Mouse (Mus musculus) intestine, embryonic 16.5 days (tissue): Measurements from ENCODE around the gene Cnbp. TPM values are rescaled to one million over a fixed set of nuclear protein-coding genes. Genes with fewer than 3 reads are reported as not detected.

Experiments
- ATAC-seq: fragments of 200-750 bp; cut with Nextera tagmentation; 2 replicates; pipeline ENCODE4 v1.8.0; 2017; ENCODE audit warnings: moderate TSS enrichment, moderate library complexity
- H3K27ac ChIP-seq: fragments of 300-500 bp; sonication (generic); 2 replicates; pipeline ENCODE4 v1.5.1; 2014; ENCODE audit warnings: mild to moderate bottlenecking, low read length
- H3K27me3 ChIP-seq: fragments of 300-500 bp; sonication (generic); replicated peaks from 2 replicates; pipeline ENCODE4 v1.6.1; 2014; ENCODE audit warnings: low read length, control low read depth, mixed read lengths; ENCODE audit not compliant: control insufficient read depth, insufficient read depth
- H3K36me3 ChIP-seq: fragments of 300-500 bp; sonication (generic); 2 replicates; pipeline ENCODE4 v1.6.1; 2014; ENCODE audit warnings: low read length, control low read depth; ENCODE audit not compliant: control insufficient read depth, insufficient read depth
- H3K4me1 ChIP-seq: fragments of 300-500 bp; sonication (generic); 2 replicates; pipeline ENCODE4 v1.6.1; 2014; ENCODE audit warnings: low read length, control low read depth, mixed read lengths; ENCODE audit not compliant: control insufficient read depth, insufficient read depth
- H3K4me2 ChIP-seq: fragments of 300-500 bp; sonication (generic); 2 replicates; pipeline ENCODE4 v1.6.1; 2014; ENCODE audit warnings: low read depth, low read length, control low read depth
- H3K4me3 ChIP-seq: fragments of 300-500 bp; sonication (generic); 2 replicates; pipeline ENCODE4 v1.5.1; 2014; ENCODE audit warnings: mild to moderate bottlenecking, low read length
- H3K9ac ChIP-seq: fragments of 300-500 bp; sonication (generic); 2 replicates; pipeline ENCODE4 v1.6.1; 2014; ENCODE audit warnings: low read depth, low read length
- H3K9me3 ChIP-seq: fragments of 300-500 bp; sonication (generic); 2 replicates; pipeline ENCODE4 v1.6.1; 2016; ENCODE audit warnings: low read length, control low read depth; ENCODE audit not compliant: control insufficient read depth
- WGBS: fragments of 180-500 bp; shearing (Covaris S2); extraction: QIAGEN DNeasy Blood & Tissue Kit; methylation state at CpG from one replicate; pipeline ENCODE4 v1.1.7; 2014; 5-methylcytosine and 5-hydroxymethylcytosine counted together
- polyA plus RNA-seq: library from polyadenylated mRNA; unstranded; fragments of >200 nt; fragmentation: Nextera tagmentation; extraction: Ambion mirVana; gene quantifications from 2 replicates; pipeline ENCODE4 v1.2.1, GENCODE M21; 2015

Gene Cnbp
- polyA plus RNA-seq, 1 experiment from 2014 or later: 949 TPM

GRCm38 (mm10) chr6:87876068-87876643 is 25.2 kb upstream of the Cnbp start:
- no peak overlapping the region for H3K9ac ChIP-seq
- peak overlapping the region; percentile 84 for H3K27ac ChIP-seq
- no peak overlapping the region for H3K4me2 ChIP-seq
- WGBS: 71% methylated on average over 13 of the region's 13 CpGs
- no peaks in the 10 kb centered on the region for H3K36me3 ChIP-seq
- no peaks in the 10 kb centered on the region; the same call in 1 of the 2 replicates for H3K9me3 ChIP-seq
- ATAC-seq: no peak
- no peak overlapping the region for H3K4me3 ChIP-seq
- H3K27me3 ChIP-seq: no peaks in the 10 kb centered on the region
- peaks cover 9% of the 10 kb centered on the region; the same call in 1 of the 2 replicates for H3K4me1 ChIP-seq

- Histone ChIP-seq H3K27me3 (no peaks in the 10 kb centered on the region), H3K4me3 (no peak overlapping the region), H3K36me3 (no peaks in the 10 kb centered on the region), H3K9me3 (no peaks in the 10 kb centered on the region; the same call in 1 of the 2 replicates), H3K9ac (no peak overlapping the region), H3K4me1 (peaks cover 9% of the 10 kb centered on the region; the same call in 1 of the 2 replicates), H3K27ac (peak overlapping the region; percentile 84), H3K4me2 (no peak overlapping the region; the same call in 1 of the 2 replicates)
- peak; percentile 83 for ATAC-seq
- 65% methylated on average over 7 of the region's 7 CpGs for WGBS
These were observed 24.7 kb upstream of the Cnbp start for GRCm38 (mm10) chr6:87875562-87875961.

- 71% methylated on average over 1 of the region's 1 CpGs for WGBS
- Histone ChIP-seq H3K27ac (peak overlapping the region; percentile 84), H3K9me3 (no peaks in the 10 kb centered on the region; the same call in 1 of the 2 replicates), H3K4me3 (no peak overlapping the region), H3K27me3 (no peaks in the 10 kb centered on the region), H3K9ac (no peak overlapping the region), H3K36me3 (no peaks in the 10 kb centered on the region), H3K4me2 (no peak overlapping the region), H3K4me1 (peaks cover 9% of the 10 kb centered on the region; the same call in 1 of the 2 replicates)
- ATAC-seq: peak; percentile 27; the same call in 1 of the 2 replicates
These were observed 24.2 kb upstream of the Cnbp start for GRCm38 (mm10) chr6:87875083-87875482.

GRCm38 (mm10) chr6:87873963-87874362 is 23.1 kb upstream of the Cnbp start:
- H3K4me1 ChIP-seq: peaks cover 5% of the 10 kb centered on the region; the same call in 1 of the 2 replicates
- no peak overlapping the region for H3K27ac ChIP-seq
- WGBS: 88% methylated on average over 2 of the region's 2 CpGs
- no peaks in the 10 kb centered on the region for H3K27me3 ChIP-seq
- no peaks in the 10 kb centered on the region; the same call in 1 of the 2 replicates for H3K9me3 ChIP-seq
- H3K4me3 ChIP-seq: no peak overlapping the region
- H3K4me2 ChIP-seq: no peak overlapping the region
- H3K9ac ChIP-seq: no peak overlapping the region
- no peak for ATAC-seq
- H3K36me3 ChIP-seq: no peaks in the 10 kb centered on the region

- Histone ChIP-seq H3K4me2 (no peak overlapping the region), H3K36me3 (no peaks in the 10 kb centered on the region), H3K27ac (0 out of 2 replicates have a peak overlapping the region, but pooled peaks have one; percentile 43), H3K9ac (no peak overlapping the region), H3K27me3 (no peaks in the 10 kb centered on the region), H3K4me3 (no peak overlapping the region), H3K4me1 (peaks cover 5% of the 10 kb centered on the region; the same call in 1 of the 2 replicates), H3K9me3 (no peaks in the 10 kb centered on the region; the same call in 1 of the 2 replicates)
- 0 out of 2 replicates have a peak, but pooled peaks have one; percentile 16 for ATAC-seq
- 27% methylated on average over 1 of the region's 1 CpGs for WGBS
These were observed 22.2 kb upstream of the Cnbp start for GRCm38 (mm10) chr6:87873104-87873503.

- WGBS: 69% methylated on average over 7 of the region's 7 CpGs
These were observed 20.3 kb upstream of the Cnbp start for GRCm38 (mm10) chr6:87871240-87871639.

GRCm38 (mm10) chr6:87870440-87870839 is 19.5 kb upstream of the Cnbp start:
- H3K4me3 ChIP-seq: no peak overlapping the region
- H3K9me3 ChIP-seq: no peaks in the 10 kb centered on the region; the same call in 1 of the 2 replicates
- no peaks in the 10 kb centered on the region for H3K27me3 ChIP-seq
- WGBS: 27% methylated on average over 1 of the region's 1 CpGs
- H3K4me1 ChIP-seq: peaks cover 5% of the 10 kb centered on the region; the same call in 1 of the 2 replicates
- no peak for ATAC-seq
- H3K36me3 ChIP-seq: no peaks in the 10 kb centered on the region
- no peak overlapping the region for H3K9ac ChIP-seq
- H3K27ac ChIP-seq: no peak overlapping the region
- no peak overlapping the region for H3K4me2 ChIP-seq

More at GRCm38 (mm10) chr6:87871240-87871639, 20.3 kb upstream of the Cnbp start:
- no peaks in the 10 kb centered on the region for H3K36me3 ChIP-seq
- no peaks in the 10 kb centered on the region for H3K27me3 ChIP-seq
- no peak overlapping the region for H3K4me2 ChIP-seq
- no peak overlapping the region for H3K27ac ChIP-seq
- ATAC-seq: peak; percentile 62
- H3K4me3 ChIP-seq: no peak overlapping the region
- H3K9ac ChIP-seq: no peak overlapping the region
- no peaks in the 10 kb centered on the region; the same call in 1 of the 2 replicates for H3K9me3 ChIP-seq
- H3K4me1 ChIP-seq: peaks cover 5% of the 10 kb centered on the region; the same call in 1 of the 2 replicates

- H3K36me3 ChIP-seq: no peaks in the 10 kb centered on the region
- no peak overlapping the region for H3K27ac ChIP-seq
- no peaks in the 10 kb centered on the region; the same call in 1 of the 2 replicates for H3K4me1 ChIP-seq
- ATAC-seq: peak; percentile 54
- H3K9ac ChIP-seq: no peak overlapping the region
- WGBS: 59% methylated on average over 9 of the region's 9 CpGs
- no peaks in the 10 kb centered on the region for H3K27me3 ChIP-seq
- H3K4me2 ChIP-seq: no peak overlapping the region
- no peak overlapping the region for H3K4me3 ChIP-seq
- no peaks in the 10 kb centered on the region; the same call in 1 of the 2 replicates for H3K9me3 ChIP-seq
These were observed 18.1 kb upstream of the Cnbp start for GRCm38 (mm10) chr6:87868871-87869506.

GRCm38 (mm10) chr6:87867256-87867655 is 16.4 kb upstream of the Cnbp start:
- no peak overlapping the region for H3K4me3 ChIP-seq
- no peak overlapping the region for H3K27ac ChIP-seq
- ATAC-seq: no peak
- no peaks in the 10 kb centered on the region for H3K27me3 ChIP-seq
- H3K4me2 ChIP-seq: no peak overlapping the region
- no peaks in the 10 kb centered on the region for H3K9me3 ChIP-seq
- H3K9ac ChIP-seq: no peak overlapping the region
- 59% methylated on average over 2 of the region's 2 CpGs for WGBS
- H3K36me3 ChIP-seq: no peaks in the 10 kb centered on the region
- H3K4me1 ChIP-seq: no peaks in the 10 kb centered on the region; the same call in 1 of the 2 replicates
